Mouse (Mus musculus): ENCODE results near the gene Arih1. TPM values are rescaled to one million over a fixed set of nuclear protein-coding genes. Genes with fewer than 3 reads are reported as not detected.

Arih1 gene
- polyA plus RNA-seq, 1 experiment: 160 TPM

- no peak overlapping the region for H3K27ac ChIP-seq (ENCODE audit: control insufficient read depth, insufficient read depth, low read depth, low read length)
- no peaks in the 10 kb centered on the region for H3K4me1 ChIP-seq (ENCODE audit: control insufficient read depth, insufficient read depth, low read length)
- TF ChIP-seq CTCF (IDR thresholded peaks at IDR 0.05; ENCODE audit: control insufficient read depth, insufficient read depth, insufficient replicate concordance, low read depth, low read length): no peak
- no peak for TF ChIP-seq POLR2A (IDR thresholded peaks at IDR 0.05; ENCODE audit: control insufficient read depth, low read depth, low read length)
- H3K4me3 ChIP-seq (ENCODE audit: control insufficient read depth, low read depth, low read length): no peak overlapping the region
- H3K27me3 ChIP-seq (ENCODE audit: control insufficient read depth, insufficient read depth, low read length): no peaks in the 10 kb centered on the region
- H3K36me3 ChIP-seq (ENCODE audit: control insufficient read depth, insufficient read depth, low read length): peaks cover 1% of the 10 kb centered on the region
Measured at GRCm38 (mm10) chr9:59338411-59338810, 148.0 kb downstream of the Arih1 start.

Other genes starting within 250 kb of the Arih1 start
- gene Adpgk, start 195.1 kb downstream of the Arih1 start, polyA plus RNA-seq (2012; rRNA removed): 7.0 and 7.7 TPM in 2 replicates
- 6.5 and 6.8 TPM in 2 replicates for gene Bbs4, start 133.1 kb downstream of the Arih1 start, polyA plus RNA-seq (2012; rRNA removed)
- 100 and 116 TPM in 2 replicates for gene Hexa, start 52.9 kb upstream of the Arih1 start, polyA plus RNA-seq (2012; rRNA removed)
- gene Tmem202, start 53.2 kb upstream of the Arih1 start, polyA plus RNA-seq (2012; rRNA removed): 66.9 and 71.6 TPM in 2 replicates
- 13.2 and 17.5 TPM in 2 replicates for gene Celf6, start 91.3 kb upstream of the Arih1 start, polyA plus RNA-seq (2012; rRNA removed)
- gene Parp6, start 130.7 kb upstream of the Arih1 start, polyA plus RNA-seq (2012; rRNA removed): 34.5 and 35.6 TPM in 2 replicates
- 491 and 510 TPM in 2 replicates for gene Pkm, start 169.8 kb upstream of the Arih1 start, polyA plus RNA-seq (2012; rRNA removed)
- 14.5 and 17.9 TPM in 2 replicates for gene Gramd2, start 193.5 kb upstream of the Arih1 start, polyA plus RNA-seq (2012; rRNA removed)